In the genomic region with DNA sequence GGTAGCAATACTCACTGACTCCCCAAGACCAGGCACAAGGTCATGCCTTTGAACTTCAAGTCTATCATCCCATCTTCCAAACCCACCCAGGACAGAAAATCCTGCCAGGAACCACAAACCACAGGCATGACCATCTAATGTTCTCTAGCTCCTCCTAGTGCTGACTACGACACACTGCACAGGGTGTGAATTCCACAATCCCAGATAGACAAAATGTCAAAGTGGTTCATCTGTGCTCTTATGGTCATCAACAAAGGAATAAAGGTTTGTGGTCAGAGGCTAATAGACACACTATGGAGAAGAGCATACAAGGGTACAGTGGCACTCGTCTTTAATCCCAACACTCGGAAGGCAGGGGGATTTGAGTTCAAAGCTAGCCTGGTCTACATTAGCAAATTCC, we compare ENCODE assay signal across 10 mouse cellular contexts. TPM values are rescaled to one million over a fixed set of nuclear protein-coding genes. Genes with fewer than 3 reads are reported as not detected.
A peak's percentile ranks its signal among the peaks of the same experiment; 100 is the strongest.
DNase-seq lines count a peak whose midpoint lies in the region; ATAC-seq lines count a peak whose summit lies in the region.
"Had no signal": no experiment of that assay in that cellular context is flagged by ENCODE, and none has a peak within 500 bp of the region (broad histone marks: within the 10 kb centered on the region; RNA-seq: fewer than 3 reads in every experiment).

No protein-coding gene starts in this region.

- H3K27ac ChIP-seq in embryonic facial prominence, embryonic 11.5 days (replicated peaks; ENCODE audit: low read depth, low read length) = no peak overlapping the region
- no peak overlapping the region for H3K27ac ChIP-seq in embryonic facial prominence, embryonic 10.5 days (replicated peaks)
- H3K27ac ChIP-seq in forebrain, embryonic 12.5 days = no peak overlapping the region
- H3K27ac ChIP-seq: heart, embryonic 13.5 days had no signal

- no peak for ATAC-seq in embryonic facial prominence, embryonic 11.5 days (replicated peaks; ENCODE audit: insufficient number of reproducible peaks, low FRiP score, low TSS enrichment, low read depth)
- ATAC-seq in forebrain, embryonic 12.5 days (ENCODE audit: low FRiP score) = 0 out of 2 replicates have a peak, but pooled peaks have one; percentile 33

- H3K4me1 ChIP-seq in embryonic facial prominence, embryonic 11.5 days (ENCODE audit: control insufficient read depth, insufficient read depth, low read length) = no peaks in the 10 kb centered on the region
- H3K4me1 ChIP-seq in embryonic facial prominence, embryonic 10.5 days = no peaks in the 10 kb centered on the region
- no peaks in the 10 kb centered on the region for H3K4me1 ChIP-seq in forebrain, embryonic 12.5 days
- H3K4me1 ChIP-seq: heart, embryonic 13.5 days had no signal

- no peak overlapping the region for H3K4me2 ChIP-seq in embryonic facial prominence, embryonic 11.5 days (ENCODE audit: low read depth, low read length)
- no peak overlapping the region for H3K4me2 ChIP-seq in forebrain, embryonic 12.5 days
- H3K4me2 ChIP-seq: heart, embryonic 13.5 days had no signal

- H3K36me3 ChIP-seq in embryonic facial prominence, embryonic 11.5 days (replicated peaks; ENCODE audit: control insufficient read depth, insufficient read depth, low read depth, low read length) = 0 out of 2 replicates have a peak, but pooled peaks cover 4% of the 10 kb centered on the region
- H3K36me3 ChIP-seq in embryonic facial prominence, embryonic 10.5 days (replicated peaks) = peaks cover 73% of the 10 kb centered on the region
- peaks cover 39% of the 10 kb centered on the region for H3K36me3 ChIP-seq in forebrain, embryonic 12.5 days (replicated peaks)

- H3K9me3 ChIP-seq in embryonic facial prominence, embryonic 11.5 days (replicated peaks; ENCODE audit: control insufficient read depth, low read length) = no peaks in the 10 kb centered on the region
- no peaks in the 10 kb centered on the region for H3K9me3 ChIP-seq in embryonic facial prominence, embryonic 10.5 days
- 0 out of 2 replicates have a peak, but pooled peaks cover 3% of the 10 kb centered on the region for H3K9me3 ChIP-seq in forebrain, embryonic 12.5 days

- no peaks in the 10 kb centered on the region for H3K27me3 ChIP-seq in embryonic facial prominence, embryonic 11.5 days (ENCODE audit: control insufficient read depth, insufficient read depth, low read length)
- H3K27me3 ChIP-seq in embryonic facial prominence, embryonic 10.5 days (replicated peaks; ENCODE audit: low read depth, poor library complexity, severe bottlenecking) = no peaks in the 10 kb centered on the region
- no peaks in the 10 kb centered on the region for H3K27me3 ChIP-seq in forebrain, embryonic 12.5 days
- H3K27me3 ChIP-seq: heart, embryonic 13.5 days had no signal

- WGBS in embryonic facial prominence, embryonic 11.5 days = 74% methylated on average over 3 of the region's 3 CpGs
- WGBS in embryonic facial prominence, embryonic 10.5 days = 76% methylated on average over 3 of the region's 3 CpGs
- WGBS in forebrain, embryonic 12.5 days = 75% methylated on average over 3 of the region's 3 CpGs

- peak; percentile 45 for DNase-seq in embryonic facial prominence, embryonic 11.5 days (ENCODE audit: low spot score)
- no peak for DNase-seq in embryonic facial prominence, embryonic 10.5 days (ENCODE audit: low spot score)
- peak; percentile 22 for DNase-seq in ovary, postnatal 14 days (ENCODE audit: low spot score)
- no peak for DNase-seq in ovary, adult 18-20 months (ENCODE audit: low spot score)
- DNase-seq in lung, postnatal 10 days = peak; percentile 43
- no peak for DNase-seq in frontal cortex, postnatal 10 days (ENCODE audit: low spot score in 2 of 2)
- DNase-seq in layer of hippocampus, postnatal 10 days (ENCODE audit: low spot score in 2 of 2) = no peak

- no peak overlapping the region for H3K9ac ChIP-seq in embryonic facial prominence, embryonic 11.5 days (replicated peaks; ENCODE audit: low read length)
- no peak overlapping the region for H3K9ac ChIP-seq in forebrain, embryonic 12.5 days
- H3K9ac ChIP-seq: heart, embryonic 13.5 days had no signal

- no peak overlapping the region for H3K4me3 ChIP-seq in embryonic facial prominence, embryonic 11.5 days (ENCODE audit: low read depth, low read length)
- no peak overlapping the region for H3K4me3 ChIP-seq in embryonic facial prominence, embryonic 10.5 days
- H3K4me3 ChIP-seq in forebrain, embryonic 12.5 days (replicated peaks) = no peak overlapping the region
- H3K4me3 ChIP-seq: heart, embryonic 13.5 days had no signal

RNA-seq across cellular contexts. Expression of a gene that starts 22.1 kb away (rescaled TPM):
- 3.0 and 3.4 TPM in 2 replicates for polyA plus RNA-seq in embryonic facial prominence, embryonic 11.5 days (2014; fragmentation: Nextera tagmentation; extraction: Ambion mirVana)
- polyA plus RNA-seq in embryonic facial prominence, embryonic 10.5 days (2016; fragmentation: Nextera tagmentation; extraction: Ambion mirVana) = 1.8 and 3.2 TPM in 2 replicates
- polyA plus RNA-seq in forebrain, embryonic 12.5 days (2016; fragmentation: Nextera tagmentation; extraction: Ambion mirVana) = 18.1 and 19.7 TPM in 2 replicates
- total RNA-seq in layer of hippocampus, postnatal 10 days (2021) = 1 to 10 TPM; 5.7 to 8.8 TPM
- total RNA-seq: ES-E14 had no signal

RNA-seq across cellular contexts. Expression of a gene that starts 24.1 kb away (rescaled TPM):
- 29.2 and 32.8 TPM in 2 replicates for polyA plus RNA-seq in embryonic facial prominence, embryonic 11.5 days (2014; fragmentation: Nextera tagmentation; extraction: Ambion mirVana)
- 25.4 and 28.7 TPM in 2 replicates for polyA plus RNA-seq in embryonic facial prominence, embryonic 10.5 days (2016; fragmentation: Nextera tagmentation; extraction: Ambion mirVana)
- polyA plus RNA-seq in forebrain, embryonic 12.5 days (2016; fragmentation: Nextera tagmentation; extraction: Ambion mirVana) = 218 and 251 TPM in 2 replicates
- total RNA-seq in layer of hippocampus, postnatal 10 days (2021) = 100 to 1,000 TPM; 222 to 249 TPM

RNA-seq across cellular contexts. Expression of a gene that starts 58.5 kb away (rescaled TPM):
- polyA plus RNA-seq in embryonic facial prominence, embryonic 11.5 days (2014; fragmentation: Nextera tagmentation; extraction: Ambion mirVana) = 0.14 TPM in 1 of 2 replicates, not detected in the other
- polyA plus RNA-seq in embryonic facial prominence, embryonic 10.5 days (2016; fragmentation: Nextera tagmentation; extraction: Ambion mirVana) = 0.56 and 0.60 TPM in 2 replicates
- polyA plus RNA-seq in forebrain, embryonic 12.5 days (2016; fragmentation: Nextera tagmentation; extraction: Ambion mirVana) = 1.0 and 1.3 TPM in 2 replicates
- not detected for total RNA-seq in layer of hippocampus, postnatal 10 days (2021)

RNA-seq across cellular contexts. Expression of a gene that starts 59.1 kb away (rescaled TPM):
- polyA plus RNA-seq in embryonic facial prominence, embryonic 11.5 days (2014; fragmentation: Nextera tagmentation; extraction: Ambion mirVana) = 63.8 and 66.0 TPM in 2 replicates
- 68.5 and 71.4 TPM in 2 replicates for polyA plus RNA-seq in embryonic facial prominence, embryonic 10.5 days (2016; fragmentation: Nextera tagmentation; extraction: Ambion mirVana)
- 63.2 and 63.9 TPM in 2 replicates for polyA plus RNA-seq in forebrain, embryonic 12.5 days (2016; fragmentation: Nextera tagmentation; extraction: Ambion mirVana)
- total RNA-seq in layer of hippocampus, postnatal 10 days (2021) = 10 to 100 TPM; 45.3 to 48.8 TPM

Comparison
In these comparisons a context has a peak if more than half of its experiments do, and no peak if none do; other contexts are left out.
1. DNase-seq: peak in embryonic facial prominence, embryonic 11.5 days (single experiment), ovary, postnatal 14 days (single experiment) and lung, postnatal 10 days (single experiment); none in embryonic facial prominence, embryonic 10.5 days (single experiment), ovary, adult 18-20 months (single experiment), frontal cortex, postnatal 10 days (0 of 2) and layer of hippocampus, postnatal 10 days (0 of 2).